Mouse (Mus musculus): ENCODE results near the gene Sirt5. TPM values are rescaled to one million over a fixed set of nuclear protein-coding genes. Genes with fewer than 3 reads are reported as not detected.

Gene Sirt5
- polyA plus RNA-seq, 1 experiment from 2014 or later: 36.4 TPM

GRCm38 (mm10) chr13:43338001-43338400, 27.3 kb upstream of the Sirt5 start:
- Histone ChIP-seq H3K27ac (ENCODE audit: low read depth, low read length) (no peak overlapping the region), H3K9me3 (ENCODE audit: control insufficient read depth, low read length) (no peaks in the 10 kb centered on the region), H3K27me3 (ENCODE audit: control insufficient read depth, insufficient read depth, low read length) (no peaks in the 10 kb centered on the region), H3K36me3 (ENCODE audit: control insufficient read depth, insufficient read depth, low read length) (no peaks in the 10 kb centered on the region), H3K4me3 (ENCODE audit: low read depth, low read length) (no peak overlapping the region), H3K4me2 (ENCODE audit: low read depth, low read length) (no peak overlapping the region), H3K4me1 (ENCODE audit: control insufficient read depth, insufficient read depth, low read length) (no peaks in the 10 kb centered on the region), H3K9ac (replicated peaks; ENCODE audit: low read depth, low read length) (no peak overlapping the region)
- WGBS: 90% methylated on average over 8 of the region's 8 CpGs
- ATAC-seq (ENCODE audit: low read depth): no peak

GRCm38 (mm10) chr13:43338632-43339031, 26.7 kb upstream of the Sirt5 start:
- Histone ChIP-seq H3K4me1 (ENCODE audit: control insufficient read depth, insufficient read depth, low read length) (no peaks in the 10 kb centered on the region), H3K9me3 (ENCODE audit: control insufficient read depth, low read length) (no peaks in the 10 kb centered on the region), H3K36me3 (ENCODE audit: control insufficient read depth, insufficient read depth, low read length) (no peaks in the 10 kb centered on the region), H3K9ac (replicated peaks; ENCODE audit: low read depth, low read length) (no peak overlapping the region), H3K4me3 (ENCODE audit: low read depth, low read length) (no peak overlapping the region), H3K27ac (ENCODE audit: low read depth, low read length) (no peak overlapping the region), H3K27me3 (ENCODE audit: control insufficient read depth, insufficient read depth, low read length) (no peaks in the 10 kb centered on the region), H3K4me2 (ENCODE audit: low read depth, low read length) (no peak overlapping the region)
- WGBS: 60% methylated on average over 4 of the region's 4 CpGs
- no peak for ATAC-seq (ENCODE audit: low read depth)

GRCm38 (mm10) chr13:43346825-43347224, 18.5 kb upstream of the Sirt5 start:
- Histone ChIP-seq H3K9me3 (ENCODE audit: control insufficient read depth, low read length) (no peaks in the 10 kb centered on the region), H3K4me3 (ENCODE audit: low read depth, low read length) (no peak overlapping the region)
- ATAC-seq (ENCODE audit: low read depth): no peak

GRCm38 (mm10) chr13:43349376-43349775, 15.9 kb upstream of the Sirt5 start:
- Histone ChIP-seq H3K4me3 (ENCODE audit: low read depth, low read length) (no peak overlapping the region), H3K9me3 (ENCODE audit: control insufficient read depth, low read length) (no peaks in the 10 kb centered on the region), H3K4me2 (ENCODE audit: low read depth, low read length) (no peak overlapping the region), H3K36me3 (ENCODE audit: control insufficient read depth, insufficient read depth, low read length) (no peaks in the 10 kb centered on the region), H3K27ac (ENCODE audit: low read depth, low read length) (no peak overlapping the region), H3K4me1 (ENCODE audit: control insufficient read depth, insufficient read depth, low read length) (no peaks in the 10 kb centered on the region), H3K9ac (replicated peaks; ENCODE audit: low read depth, low read length) (no peak overlapping the region), H3K27me3 (ENCODE audit: control insufficient read depth, insufficient read depth, low read length) (no peaks in the 10 kb centered on the region)
- ATAC-seq (ENCODE audit: low read depth): no peak
- WGBS: 89% methylated on average over 8 of the region's 8 CpGs

More at GRCm38 (mm10) chr13:43346825-43347224, 18.5 kb upstream of the Sirt5 start:
- H3K9ac ChIP-seq (replicated peaks; ENCODE audit: low read depth, low read length): no peak overlapping the region
- H3K4me2 ChIP-seq (ENCODE audit: low read depth, low read length): no peak overlapping the region
- no peaks in the 10 kb centered on the region for H3K4me1 ChIP-seq (ENCODE audit: control insufficient read depth, insufficient read depth, low read length)
- no peaks in the 10 kb centered on the region for H3K36me3 ChIP-seq (ENCODE audit: control insufficient read depth, insufficient read depth, low read length)
- no peaks in the 10 kb centered on the region for H3K27me3 ChIP-seq (ENCODE audit: control insufficient read depth, insufficient read depth, low read length)
- H3K27ac ChIP-seq (ENCODE audit: low read depth, low read length): no peak overlapping the region

GRCm38 (mm10) chr13:43350489-43351169, 14.7 kb upstream of the Sirt5 start:
- Histone ChIP-seq H3K4me3 (ENCODE audit: low read depth, low read length) (no peak overlapping the region), H3K9ac (replicated peaks; ENCODE audit: low read depth, low read length) (no peak overlapping the region), H3K4me1 (ENCODE audit: control insufficient read depth, insufficient read depth, low read length) (no peaks in the 10 kb centered on the region), H3K27ac (ENCODE audit: low read depth, low read length) (no peak overlapping the region), H3K27me3 (ENCODE audit: control insufficient read depth, insufficient read depth, low read length) (no peaks in the 10 kb centered on the region), H3K36me3 (ENCODE audit: control insufficient read depth, insufficient read depth, low read length) (no peaks in the 10 kb centered on the region), H3K9me3 (ENCODE audit: control insufficient read depth, low read length) (no peaks in the 10 kb centered on the region), H3K4me2 (ENCODE audit: low read depth, low read length) (no peak overlapping the region)
- WGBS: 72% methylated on average over 9 of the region's 9 CpGs
- no peak for ATAC-seq (ENCODE audit: low read depth)

- H3K9ac ChIP-seq (replicated peaks; ENCODE audit: low read depth, low read length): no peak overlapping the region
- H3K4me2 ChIP-seq (ENCODE audit: low read depth, low read length): no peak overlapping the region
- H3K4me1 ChIP-seq (ENCODE audit: control insufficient read depth, insufficient read depth, low read length): no peaks in the 10 kb centered on the region
- H3K27ac ChIP-seq (ENCODE audit: low read depth, low read length): no peak overlapping the region
- ATAC-seq (ENCODE audit: low read depth): no peak
- H3K27me3 ChIP-seq (ENCODE audit: control insufficient read depth, insufficient read depth, low read length): no peaks in the 10 kb centered on the region
- no peak overlapping the region for H3K4me3 ChIP-seq (ENCODE audit: low read depth, low read length)
- WGBS: 67% methylated on average over 4 of the region's 4 CpGs
- H3K9me3 ChIP-seq (ENCODE audit: control insufficient read depth, low read length): no peaks in the 10 kb centered on the region
- no peaks in the 10 kb centered on the region for H3K36me3 ChIP-seq (ENCODE audit: control insufficient read depth, insufficient read depth, low read length)
These were observed 11.9 kb upstream of the Sirt5 start for GRCm38 (mm10) chr13:43353356-43353755.

GRCm38 (mm10) chr13:43354362-43354761, 10.9 kb upstream of the Sirt5 start:
- WGBS: 80% methylated on average over 12 of the region's 12 CpGs
- Histone ChIP-seq H3K9me3 (ENCODE audit: control insufficient read depth, low read length) (no peaks in the 10 kb centered on the region), H3K36me3 (ENCODE audit: control insufficient read depth, insufficient read depth, low read length) (no peaks in the 10 kb centered on the region), H3K4me1 (ENCODE audit: control insufficient read depth, insufficient read depth, low read length) (no peaks in the 10 kb centered on the region), H3K9ac (replicated peaks; ENCODE audit: low read depth, low read length) (no peak overlapping the region), H3K4me2 (ENCODE audit: low read depth, low read length) (no peak overlapping the region), H3K27ac (ENCODE audit: low read depth, low read length) (no peak overlapping the region), H3K4me3 (ENCODE audit: low read depth, low read length) (no peak overlapping the region), H3K27me3 (ENCODE audit: control insufficient read depth, insufficient read depth, low read length) (no peaks in the 10 kb centered on the region)
- no peak for ATAC-seq (ENCODE audit: low read depth)

GRCm38 (mm10) chr13:43356346-43357125, 8.8 kb upstream of the Sirt5 start:
- no peak for ATAC-seq (ENCODE audit: low read depth)
- H3K27ac ChIP-seq (ENCODE audit: low read depth, low read length): no peak overlapping the region
- 90% methylated on average over 14 of the region's 14 CpGs for WGBS
- H3K36me3 ChIP-seq (ENCODE audit: control insufficient read depth, insufficient read depth, low read length): no peaks in the 10 kb centered on the region
- no peaks in the 10 kb centered on the region for H3K27me3 ChIP-seq (ENCODE audit: control insufficient read depth, insufficient read depth, low read length)
- H3K4me2 ChIP-seq (ENCODE audit: low read depth, low read length): no peak overlapping the region
- H3K9ac ChIP-seq (replicated peaks; ENCODE audit: low read depth, low read length): no peak overlapping the region
- H3K4me3 ChIP-seq (ENCODE audit: low read depth, low read length): no peak overlapping the region
- H3K4me1 ChIP-seq (ENCODE audit: control insufficient read depth, insufficient read depth, low read length): no peaks in the 10 kb centered on the region
- H3K9me3 ChIP-seq (ENCODE audit: control insufficient read depth, low read length): no peaks in the 10 kb centered on the region

- H3K9ac ChIP-seq (replicated peaks; ENCODE audit: low read depth, low read length): no peak overlapping the region
- 78% methylated on average over 6 of the region's 6 CpGs for WGBS
- no peak overlapping the region for H3K4me3 ChIP-seq (ENCODE audit: low read depth, low read length)
- no peaks in the 10 kb centered on the region for H3K27me3 ChIP-seq (ENCODE audit: control insufficient read depth, insufficient read depth, low read length)
- H3K9me3 ChIP-seq (ENCODE audit: control insufficient read depth, low read length): no peaks in the 10 kb centered on the region
- no peak overlapping the region for H3K4me2 ChIP-seq (ENCODE audit: low read depth, low read length)
- ATAC-seq (ENCODE audit: low read depth): no peak
- H3K36me3 ChIP-seq (ENCODE audit: control insufficient read depth, insufficient read depth, low read length): no peaks in the 10 kb centered on the region
- 0 out of 2 replicates have a peak, but pooled peaks cover 4% of the 10 kb centered on the region for H3K4me1 ChIP-seq (ENCODE audit: control insufficient read depth, insufficient read depth, low read length)
- H3K27ac ChIP-seq (ENCODE audit: low read depth, low read length): no peak overlapping the region
These were observed 4.8 kb upstream of the Sirt5 start for GRCm38 (mm10) chr13:43360534-43360933.

All from neural tube, embryonic 14.5 days (tissue).